Mouse (Mus musculus) retina, postnatal 1 day (tissue): Measurements from ENCODE around the gene Eftud2.

Experiments used
- DNase-seq: peaks from one replicate; pipeline ENCODE4 v3.0.0-alpha.2; 2012

Eftud2 gene

GRCm38 (mm10) chr11:102880585-102881313 lies at the start of gene Eftud2, which contains the start of gene Ccdc103:
Gene Eftud2, minus strand, starts transcription at chr11:102880985.
Gene Ccdc103, plus strand, starts transcription at chr11:102881204.
- DNase-seq, result peak; percentile 95

GRCm38 (mm10) chr11:102925351-102925717 lies 44.5 kb upstream of the Eftud2 start:
- no peak for DNase-seq

GRCm38 (mm10) chr11:102924557-102925350 lies 44.0 kb upstream of the Eftud2 start, which contains the start of gene Kif18b:
Gene Kif18b, minus strand, starts transcription at chr11:102925124.
- DNase-seq, result peak; percentile 98

GRCm38 (mm10) chr11:102921491-102921890 lies 40.7 kb upstream of the Eftud2 start:
- no peak for DNase-seq

- no peak for DNase-seq
Observed at GRCm38 (mm10) chr11:102918077-102918476, 37.3 kb upstream of the Eftud2 start.

GRCm38 (mm10) chr11:102915380-102915779 lies 34.6 kb upstream of the Eftud2 start:
- no peak for DNase-seq

GRCm38 (mm10) chr11:102911376-102911775 lies 30.6 kb upstream of the Eftud2 start:
- no peak for DNase-seq

GRCm38 (mm10) chr11:102903654-102904053 lies 22.9 kb upstream of the Eftud2 start:
- no peak for DNase-seq

GRCm38 (mm10) chr11:102902107-102902506 lies 21.3 kb upstream of the Eftud2 start:
- DNase-seq, result no peak

GRCm38 (mm10) chr11:102901199-102901598 lies 20.4 kb upstream of the Eftud2 start:
- no peak for DNase-seq

- peak; percentile 91 for DNase-seq
Observed at GRCm38 (mm10) chr11:102900763-102901162, 20.0 kb upstream of the Eftud2 start, which contains the start of gene Gfap. Gene Gfap, minus strand, starts transcription at chr11:102900912.

GRCm38 (mm10) chr11:102898408-102898807 lies 17.6 kb upstream of the Eftud2 start:
- DNase-seq, result peak; percentile 50

GRCm38 (mm10) chr11:102896641-102897040 lies 15.9 kb upstream of the Eftud2 start:
- no peak for DNase-seq

GRCm38 (mm10) chr11:102895779-102896178 lies 15.0 kb upstream of the Eftud2 start:
- DNase-seq, result no peak

- DNase-seq, result no peak
Observed at GRCm38 (mm10) chr11:102894716-102895115, 13.9 kb upstream of the Eftud2 start.

- peak; percentile 81 for DNase-seq
Observed at GRCm38 (mm10) chr11:102893015-102893651, 12.3 kb upstream of the Eftud2 start.

GRCm38 (mm10) chr11:102890096-102890495 lies 9.3 kb upstream of the Eftud2 start:
- DNase-seq, result no peak

- peak; percentile 50 for DNase-seq
Observed at GRCm38 (mm10) chr11:102888135-102888534, 7.3 kb upstream of the Eftud2 start.

- no peak for DNase-seq
Observed at GRCm38 (mm10) chr11:102887433-102887832, 6.6 kb upstream of the Eftud2 start.

GRCm38 (mm10) chr11:102884616-102885219 lies 3.9 kb upstream of the Eftud2 start, which contains the start of gene Fam187a:
Gene Fam187a, plus strand, starts transcription at chr11:102885169.
- DNase-seq, result no peak

GRCm38 (mm10) chr11:102881314-102882198 lies 771 bp upstream of the Eftud2 start:
- DNase-seq, result no peak

GRCm38 (mm10) chr11:102879558-102879957 lies 1.2 kb downstream of the Eftud2 start:
- no peak for DNase-seq
